Mouse (Mus musculus): Measurements from ENCODE around the gene Arvcf. TPM values are rescaled to one million over a fixed set of nuclear protein-coding genes. Genes with fewer than 3 reads are reported as not detected.

Arvcf gene
- polyA plus RNA-seq, 1 experiment: 17.1 TPM

DNA sequence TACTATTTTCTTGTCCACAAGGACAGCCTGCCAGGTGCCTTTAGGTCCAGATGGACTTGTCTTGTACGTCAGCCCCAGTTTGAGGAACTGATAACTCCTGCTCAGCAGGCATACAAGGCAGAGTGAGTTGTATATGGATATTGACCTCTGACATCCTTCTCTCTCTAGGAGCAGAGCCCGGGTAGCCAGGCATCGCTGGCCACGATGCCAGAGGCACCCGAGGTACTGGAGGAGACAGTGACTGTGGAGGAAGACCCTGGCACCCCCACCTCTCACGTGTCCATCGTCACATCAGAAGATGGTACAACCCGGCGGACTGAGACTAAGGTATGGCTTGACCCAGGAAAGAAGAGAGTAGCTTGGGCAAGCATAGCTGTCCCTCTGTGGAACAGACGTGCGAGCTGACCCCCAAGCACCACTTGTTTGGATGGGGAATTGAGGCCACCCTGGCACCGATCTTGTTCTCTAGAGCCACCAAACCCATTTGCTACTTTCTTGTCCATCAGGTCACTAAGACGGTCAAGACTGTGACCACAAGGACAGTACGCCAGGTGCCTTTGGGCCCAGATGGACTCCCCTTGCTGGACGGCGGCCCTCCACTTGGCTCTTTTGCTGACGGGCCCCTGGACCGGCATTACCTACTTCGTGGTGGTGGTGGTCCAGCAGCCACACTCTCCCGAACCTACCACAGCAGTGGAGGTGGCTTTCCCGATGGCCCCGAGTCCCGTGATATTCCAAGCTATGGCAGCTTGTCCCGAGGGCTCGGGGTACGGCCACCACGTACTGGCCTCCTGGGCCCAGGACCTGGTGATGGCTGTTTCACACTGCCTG is 49.0 kb downstream of the Arvcf start:
- no peak for TF ChIP-seq POLR2A (IDR thresholded peaks at IDR 0.05; ENCODE audit: low read depth, low read length)
- TF ChIP-seq CTCF (IDR thresholded peaks at IDR 0.05; ENCODE audit: extremely low read depth, insufficient read length, insufficient replicate concordance, low read depth, low read length): no peak
- H3K4me1 ChIP-seq (ENCODE audit: control insufficient read depth, insufficient read depth, insufficient read length, low read length): peaks cover 5% of the 10 kb centered on the region
- no peaks in the 10 kb centered on the region for H3K27me3 ChIP-seq (ENCODE audit: control insufficient read depth, insufficient read depth, low read length)
- no peak overlapping the region for H3K27ac ChIP-seq (ENCODE audit: insufficient read depth, low read depth, low read length)
- WGBS: 95% methylated on average over 27 of the region's 27 CpGs
- H3K36me3 ChIP-seq (ENCODE audit: control insufficient read depth, insufficient read depth, low read length): no peaks in the 10 kb centered on the region
- no peak overlapping the region for H3K4me3 ChIP-seq (ENCODE audit: low read depth, low read length)

DNA sequence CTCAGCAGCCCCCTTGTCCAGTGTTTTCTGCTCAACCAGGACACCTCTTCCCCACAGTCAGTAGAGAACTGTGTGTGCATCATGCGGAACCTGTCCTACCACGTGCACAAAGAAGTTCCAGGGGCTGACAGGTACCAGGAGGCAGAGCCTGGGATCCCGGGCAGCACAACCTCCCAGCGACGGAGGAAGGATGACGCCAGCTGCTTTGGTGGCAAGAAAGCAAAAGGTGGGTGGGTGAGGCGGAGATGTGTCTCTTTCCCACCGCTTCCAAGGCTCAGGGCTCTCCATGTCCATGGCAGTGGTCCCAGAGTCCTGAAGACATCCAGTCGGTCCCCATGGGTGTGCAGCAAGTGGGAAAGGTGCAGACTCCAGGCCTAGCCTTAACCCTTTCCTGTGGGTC is 52.0 kb downstream of the Arvcf start:
- H3K27ac ChIP-seq (ENCODE audit: insufficient read depth, low read depth, low read length): no peak overlapping the region
- no peaks in the 10 kb centered on the region for H3K36me3 ChIP-seq (ENCODE audit: control insufficient read depth, insufficient read depth, low read length)
- H3K4me3 ChIP-seq (ENCODE audit: low read depth, low read length): no peak overlapping the region
- no peak for TF ChIP-seq CTCF (IDR thresholded peaks at IDR 0.05; ENCODE audit: extremely low read depth, insufficient read length, insufficient replicate concordance, low read depth, low read length)
- TF ChIP-seq POLR2A (IDR thresholded peaks at IDR 0.05; ENCODE audit: low read depth, low read length): no peak
- H3K27me3 ChIP-seq (ENCODE audit: control insufficient read depth, insufficient read depth, low read length): no peaks in the 10 kb centered on the region
- 0 out of 2 replicates have a peak, but pooled peaks cover 2% of the 10 kb centered on the region for H3K4me1 ChIP-seq (ENCODE audit: control insufficient read depth, insufficient read depth, insufficient read length, low read length)
- WGBS: 80% methylated on average over 9 of the region's 9 CpGs

DNA sequence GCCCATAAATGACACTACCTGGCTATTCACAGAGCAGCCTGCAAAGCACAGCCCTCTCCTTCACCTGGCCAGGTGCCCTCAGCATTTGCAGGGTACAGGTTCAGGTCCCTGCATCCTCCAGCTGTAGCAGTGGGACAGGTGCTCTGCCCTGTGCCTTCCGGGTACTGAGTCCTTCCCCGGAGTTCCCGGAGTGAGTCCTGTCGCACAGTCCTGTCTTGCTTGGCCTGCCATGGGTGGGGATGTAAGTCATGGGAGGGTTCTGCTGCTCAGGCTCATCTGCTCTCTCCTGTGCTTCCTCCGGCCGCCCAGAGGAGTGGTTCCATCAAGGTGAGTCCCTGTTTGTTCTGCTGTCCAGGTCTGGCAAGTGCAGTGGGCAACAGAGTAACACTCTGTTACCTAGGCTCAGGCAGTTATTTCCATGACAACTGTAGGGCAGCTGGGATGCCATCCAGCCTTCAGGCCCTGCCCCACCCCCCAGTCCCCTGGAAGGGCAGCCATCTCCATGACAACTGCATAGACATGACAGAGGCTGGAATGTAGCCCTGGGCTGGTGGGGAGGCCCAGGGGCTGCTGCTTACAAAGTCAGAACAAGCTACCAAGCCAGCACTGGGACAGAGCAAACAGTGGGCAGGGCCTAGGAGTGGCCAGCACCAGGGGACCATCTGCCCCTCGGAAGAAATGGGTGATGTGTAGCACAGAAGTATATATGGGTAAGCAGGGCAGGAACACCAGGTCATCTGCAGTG is 52.7 kb downstream of the Arvcf start:
- Histone ChIP-seq H3K4me3 (ENCODE audit: low read depth, low read length) (no peak overlapping the region), H3K27me3 (ENCODE audit: control insufficient read depth, insufficient read depth, low read length) (no peaks in the 10 kb centered on the region), H3K36me3 (ENCODE audit: control insufficient read depth, insufficient read depth, low read length) (no peaks in the 10 kb centered on the region), H3K27ac (ENCODE audit: insufficient read depth, low read depth, low read length) (no peak overlapping the region), H3K4me1 (ENCODE audit: control insufficient read depth, insufficient read depth, insufficient read length, low read length) (peaks cover 4% of the 10 kb centered on the region; the same call in 1 of the 2 replicates)
- 72% methylated on average over 7 of the region's 7 CpGs for WGBS
- TF ChIP-seq CTCF (IDR thresholded peaks at IDR 0.05; ENCODE audit: extremely low read depth, insufficient read length, insufficient replicate concordance, low read depth, low read length) (no peak), POLR2A (IDR thresholded peaks at IDR 0.05; ENCODE audit: low read depth, low read length) (no peak)

DNA sequence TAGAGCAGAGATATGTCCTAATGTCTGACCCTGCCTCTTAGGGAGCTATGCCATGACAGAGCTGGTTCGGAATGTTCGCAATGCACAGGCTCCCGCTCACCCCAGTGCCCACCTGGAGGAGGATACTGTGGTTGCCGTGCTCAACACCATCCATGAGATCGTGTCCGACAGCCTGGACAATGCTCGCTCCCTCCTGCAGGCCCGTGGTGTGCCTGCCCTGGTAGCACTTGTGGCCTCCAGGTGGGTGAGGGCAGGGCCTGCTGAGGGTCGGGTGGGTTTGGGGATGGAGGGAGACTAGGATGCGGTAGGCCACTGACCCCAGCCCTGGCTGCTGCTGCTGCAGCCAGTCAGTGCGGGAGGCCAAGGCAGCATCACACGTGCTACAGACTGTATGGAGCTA is 55.3 kb downstream of the Arvcf start:
- Histone ChIP-seq H3K4me3 (ENCODE audit: low read depth, low read length) (no peak overlapping the region), H3K36me3 (ENCODE audit: control insufficient read depth, insufficient read depth, low read length) (peaks cover 9% of the 10 kb centered on the region; the same call in 1 of the 2 replicates), H3K4me1 (ENCODE audit: control insufficient read depth, insufficient read depth, insufficient read length, low read length) (peaks cover 3% of the 10 kb centered on the region; the same call in 1 of the 2 replicates), H3K27ac (ENCODE audit: insufficient read depth, low read depth, low read length) (no peak overlapping the region), H3K27me3 (ENCODE audit: control insufficient read depth, insufficient read depth, low read length) (no peaks in the 10 kb centered on the region)
- 91% methylated on average over 12 of the region's 12 CpGs for WGBS
- TF ChIP-seq CTCF (IDR thresholded peaks at IDR 0.05; ENCODE audit: extremely low read depth, insufficient read length, insufficient replicate concordance, low read depth, low read length) (no peak), POLR2A (IDR thresholded peaks at IDR 0.05; ENCODE audit: low read depth, low read length) (no peak)

DNA sequence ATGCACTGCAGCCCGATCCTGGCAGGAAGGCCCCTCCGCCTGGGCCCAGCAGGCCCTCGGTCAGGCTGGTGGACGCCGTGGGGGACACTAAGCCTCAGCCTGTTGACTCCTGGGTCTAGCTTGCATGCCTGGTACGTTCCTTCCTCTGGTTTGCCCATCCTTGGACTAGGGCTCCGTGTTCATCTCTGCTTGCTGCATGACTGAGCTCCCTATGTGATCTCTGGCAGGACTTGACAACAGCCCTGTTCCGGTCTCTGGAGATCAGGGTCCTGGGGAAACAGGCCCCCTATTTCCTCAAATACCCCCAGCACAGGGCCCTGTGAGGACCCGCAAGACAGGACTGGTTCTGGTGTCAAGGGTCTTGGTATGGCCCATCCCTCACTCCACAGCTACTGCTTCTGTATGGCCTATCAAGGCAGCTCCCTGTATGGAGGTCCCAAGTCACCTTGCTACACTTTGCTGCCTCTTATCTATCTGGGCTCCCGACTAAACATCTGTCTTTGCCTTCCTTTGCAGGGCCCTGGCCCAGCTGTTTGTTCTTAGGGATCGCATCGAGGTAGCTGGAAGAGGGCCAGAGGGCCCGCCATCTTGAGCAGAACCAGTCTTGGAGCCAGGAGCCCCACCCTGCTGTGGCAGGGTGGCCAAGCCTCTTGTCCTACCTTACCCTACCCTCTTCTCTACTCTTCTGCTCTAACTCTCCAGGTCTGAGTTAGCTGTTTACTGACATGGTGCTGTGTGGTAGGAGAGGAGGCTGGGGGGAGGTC is 57.3 kb downstream of the Arvcf start:
- Histone ChIP-seq H3K36me3 (ENCODE audit: control insufficient read depth, insufficient read depth, low read length) (peaks cover 17% of the 10 kb centered on the region), H3K4me1 (ENCODE audit: control insufficient read depth, insufficient read depth, insufficient read length, low read length) (peaks cover 3% of the 10 kb centered on the region; the same call in 1 of the 2 replicates), H3K27me3 (ENCODE audit: control insufficient read depth, insufficient read depth, low read length) (no peaks in the 10 kb centered on the region), H3K27ac (ENCODE audit: insufficient read depth, low read depth, low read length) (no peak overlapping the region), H3K4me3 (ENCODE audit: low read depth, low read length) (no peak overlapping the region)
- TF ChIP-seq POLR2A (IDR thresholded peaks at IDR 0.05; ENCODE audit: low read depth, low read length): no peak
- no peak for TF ChIP-seq CTCF (IDR thresholded peaks at IDR 0.05; ENCODE audit: extremely low read depth, insufficient read length, insufficient replicate concordance, low read depth, low read length)
- WGBS: 66% methylated on average over 13 of the region's 13 CpGs

DNA sequence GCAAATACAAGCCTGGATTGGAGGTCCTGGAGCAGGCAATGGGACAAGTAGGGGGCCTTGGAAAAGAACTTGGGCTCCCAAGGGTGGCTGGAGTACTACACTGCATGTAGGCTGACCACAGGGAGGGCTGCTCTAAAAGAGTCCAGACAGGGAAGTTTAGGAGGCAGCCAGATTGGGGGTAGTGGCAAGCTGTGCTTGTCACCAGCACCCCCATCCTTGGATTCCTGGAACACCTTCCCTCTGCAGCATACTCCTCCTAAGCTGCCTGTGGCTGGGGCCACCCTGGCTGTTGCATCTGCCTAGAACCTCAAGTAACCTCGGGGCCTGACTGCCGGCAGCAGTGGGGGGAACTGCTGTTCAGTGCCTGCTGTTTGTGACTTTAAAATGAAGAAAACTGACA is 57.9 kb downstream of the Arvcf start:
- TF ChIP-seq CTCF (IDR thresholded peaks at IDR 0.05; ENCODE audit: extremely low read depth, insufficient read length, insufficient replicate concordance, low read depth, low read length) (no peak), POLR2A (IDR thresholded peaks at IDR 0.05; ENCODE audit: low read depth, low read length) (no peak)
- Histone ChIP-seq H3K4me3 (ENCODE audit: low read depth, low read length) (no peak overlapping the region), H3K27me3 (ENCODE audit: control insufficient read depth, insufficient read depth, low read length) (no peaks in the 10 kb centered on the region), H3K27ac (ENCODE audit: insufficient read depth, low read depth, low read length) (no peak overlapping the region), H3K36me3 (ENCODE audit: control insufficient read depth, insufficient read depth, low read length) (peaks cover 23% of the 10 kb centered on the region), H3K4me1 (ENCODE audit: control insufficient read depth, insufficient read depth, insufficient read length, low read length) (peaks cover 3% of the 10 kb centered on the region; the same call in 1 of the 2 replicates)
- WGBS: 66% methylated on average over 2 of the region's 2 CpGs

Measured in small intestine, adult 2 months (tissue).